Mouse (Mus musculus) adrenal gland, postnatal 4 days (tissue): ENCODE measurements at regions not wholly inside any gene's neighbourhood (a gene's known extent, or its start where the extent isn't known, plus 50 kb on each side); places are given as distances from the start of the nearest gene placed in this dataset.

Experiments
- DNase-seq, 2 experiments: peaks; one replicate each; pipeline ENCODE4 v3.0.0; 2021 to 2022; ENCODE audit warnings: low spot score in 2 of 2, mixed read lengths in 2 of 2

- no peak for DNase-seq
Measured at GRCm38 (mm10) chr10:117896911-117897643, 51.2 kb upstream of the Rap1b start.

- no peak for DNase-seq
Measured at GRCm38 (mm10) chr10:117897766-117898165, 51.9 kb upstream of the Rap1b start.

GRCm38 (mm10) chr10:117898391-117898790 lies 52.6 kb upstream of the Rap1b start:
- DNase-seq = no peak

- no peak for DNase-seq
Measured at GRCm38 (mm10) chr10:117899410-117899935, 53.6 kb upstream of the Rap1b start.

GRCm38 (mm10) chr10:117905666-117906266 lies 59.9 kb upstream of the Rap1b start:
- no peak for DNase-seq

- DNase-seq = no peak
Measured at GRCm38 (mm10) chr10:117906267-117906811, 60.5 kb upstream of the Rap1b start.

GRCm38 (mm10) chr10:117908079-117908675 lies 62.3 kb upstream of the Rap1b start:
- no peak for DNase-seq

GRCm38 (mm10) chr10:117909155-117909554 lies 63.3 kb upstream of the Rap1b start:
- no peak for DNase-seq

- no peak for DNase-seq
Measured at GRCm38 (mm10) chr10:117909811-117910239, 64.0 kb upstream of the Rap1b start.

- no peak for DNase-seq
Measured at GRCm38 (mm10) chr10:117910426-117910825, 64.6 kb upstream of the Rap1b start.

GRCm38 (mm10) chr10:117915011-117915735 lies 69.3 kb upstream of the Rap1b start:
- no peak for DNase-seq

- no peak for DNase-seq
Measured at GRCm38 (mm10) chr10:117916280-117916679, 70.4 kb upstream of the Rap1b start.

GRCm38 (mm10) chr10:117917870-117918269 lies 72.0 kb upstream of the Rap1b start:
- DNase-seq = no peak

- no peak for DNase-seq
Measured at GRCm38 (mm10) chr10:117918616-117919015, 72.8 kb upstream of the Rap1b start.

- no peak for DNase-seq
Measured at GRCm38 (mm10) chr10:117919186-117919941, 73.5 kb upstream of the Rap1b start.

- no peak for DNase-seq
Measured at GRCm38 (mm10) chr10:117925186-117925585, 79.4 kb upstream of the Rap1b start.

- no peak for DNase-seq
Measured at GRCm38 (mm10) chr10:117925611-117926555, 80.0 kb upstream of the Rap1b start.

- DNase-seq = no peak
Measured at GRCm38 (mm10) chr10:117928998-117929397, 83.2 kb upstream of the Rap1b start.

- no peak for DNase-seq
Measured at GRCm38 (mm10) chr10:117934797-117935196, 89.0 kb upstream of the Rap1b start.
